Mouse (Mus musculus) megakaryocyte progenitor cell, adult 5-6 weeks (primary cell): ENCODE data around the gene 2310011J03Rik. TPM values are rescaled to one million over a fixed set of nuclear protein-coding genes. Genes with fewer than 3 reads are reported as not detected.

Experiments
- total RNA-seq, 2 experiments: library from RNA; stranded (forward) in 1 of 2; stranded (reverse) in 1 of 2; fragments of 157-497, 149-512 nt in 1 of 2; fragments of 200-1000 nt in 1 of 2; gene quantifications; 2 replicates each; pipeline versions ENCODE4 v1.2.3 to v1.2.4; 2015 to 2017

The 2310011J03Rik gene
- total RNA-seq, 2 experiments from 2014 or later = 15.7 to 24.2 TPM

Other genes starting within 250 kb of the 2310011J03Rik start
- 16.9 and 19.5 TPM in 2 replicates for gene Sbno2, start 215.0 kb downstream of the 2310011J03Rik start, total RNA-seq (2015)
- gene Sbno2, start 215.0 kb downstream of the 2310011J03Rik start, total RNA-seq (2017) = 19.1 and 24.0 TPM in 2 replicates
- gene Stk11, start 204.7 kb downstream of the 2310011J03Rik start, total RNA-seq (2015) = 71.7 and 81.1 TPM in 2 replicates
- 159 and 172 TPM in 2 replicates for gene Stk11, start 204.7 kb downstream of the 2310011J03Rik start, total RNA-seq (2017)
- gene Atp5d, start 181.9 kb downstream of the 2310011J03Rik start, total RNA-seq (2015) = 187 and 199 TPM in 2 replicates
- gene Atp5d, start 181.9 kb downstream of the 2310011J03Rik start, total RNA-seq (2017) = 37.6 and 39.3 TPM in 2 replicates
- gene Cbarp, start 179.7 kb downstream of the 2310011J03Rik start, total RNA-seq (2015) = 3.8 and 4.8 TPM in 2 replicates
- 2.0 and 2.2 TPM in 2 replicates for gene Cbarp, start 179.7 kb downstream of the 2310011J03Rik start, total RNA-seq (2017)
- gene Midn, start 172.3 kb downstream of the 2310011J03Rik start, total RNA-seq (2015) = 21.4 and 22.2 TPM in 2 replicates
- gene Midn, start 172.3 kb downstream of the 2310011J03Rik start, total RNA-seq (2017) = 12.7 and 17.9 TPM in 2 replicates
- gene Cirbp, start 154.6 kb downstream of the 2310011J03Rik start, total RNA-seq (2015) = 16.1 and 18.4 TPM in 2 replicates
- gene Cirbp, start 154.6 kb downstream of the 2310011J03Rik start, total RNA-seq (2017) = 35.4 and 60.4 TPM in 2 replicates
- 17.2 and 18.2 TPM in 2 replicates for gene 1600002K03Rik, start 147.6 kb downstream of the 2310011J03Rik start, total RNA-seq (2015)
- gene 1600002K03Rik, start 147.6 kb downstream of the 2310011J03Rik start, total RNA-seq (2017) = 13.4 and 13.5 TPM in 2 replicates
- gene Efna2, start 141.1 kb downstream of the 2310011J03Rik start, total RNA-seq (2015) = 0.54 TPM in 1 of 2 replicates, not detected in the other
- gene Efna2, start 141.1 kb downstream of the 2310011J03Rik start, total RNA-seq (2017) = 0.37 TPM in 1 of 2 replicates, not detected in the other
- 27.6 and 30.9 TPM in 2 replicates for gene Mum1, start 94.1 kb downstream of the 2310011J03Rik start, total RNA-seq (2015)
- 28.9 and 30.0 TPM in 2 replicates for gene Mum1, start 94.1 kb downstream of the 2310011J03Rik start, total RNA-seq (2017)
- gene Ndufs7, start 71.4 kb downstream of the 2310011J03Rik start, total RNA-seq (2015) = 138 and 162 TPM in 2 replicates
- gene Ndufs7, start 71.4 kb downstream of the 2310011J03Rik start, total RNA-seq (2017) = 106 and 135 TPM in 2 replicates
- 3.2 and 3.7 TPM in 2 replicates for gene Gamt, start 59.5 kb downstream of the 2310011J03Rik start, total RNA-seq (2015)
- 2.5 and 7.4 TPM in 2 replicates for gene Gamt, start 59.5 kb downstream of the 2310011J03Rik start, total RNA-seq (2017)
- gene Dazap1, start 59.1 kb downstream of the 2310011J03Rik start, total RNA-seq (2015) = 55.4 and 61.6 TPM in 2 replicates
- gene Dazap1, start 59.1 kb downstream of the 2310011J03Rik start, total RNA-seq (2017) = 231 and 302 TPM in 2 replicates
- gene Rps15, start 28.1 kb downstream of the 2310011J03Rik start, total RNA-seq (2015) = 2,196 and 2,314 TPM in 2 replicates
- 2,623 and 2,987 TPM in 2 replicates for gene Rps15, start 28.1 kb downstream of the 2310011J03Rik start, total RNA-seq (2017)
- not detected in 2 replicates for gene Apc2, start 24.6 kb downstream of the 2310011J03Rik start, total RNA-seq (2015)
- gene Apc2, start 24.6 kb downstream of the 2310011J03Rik start, total RNA-seq (2017) = 0.03 TPM in 1 of 2 replicates, not detected in the other
- 5.3 and 7.0 TPM in 2 replicates for gene Pcsk4, start 9.0 kb upstream of the 2310011J03Rik start, total RNA-seq (2015)
- gene Pcsk4, start 9.0 kb upstream of the 2310011J03Rik start, total RNA-seq (2017) = 0.67 and 1.8 TPM in 2 replicates
- gene Reep6, start 9.4 kb upstream of the 2310011J03Rik start, total RNA-seq (2015) = 2.7 and 3.8 TPM in 2 replicates
- 1.2 and 1.5 TPM in 2 replicates for gene Reep6, start 9.4 kb upstream of the 2310011J03Rik start, total RNA-seq (2017)
- gene Adamtsl5, start 27.9 kb upstream of the 2310011J03Rik start, total RNA-seq (2015) = 0.15 and 0.25 TPM in 2 replicates
- 0.20 and 0.46 TPM in 2 replicates for gene Adamtsl5, start 27.9 kb upstream of the 2310011J03Rik start, total RNA-seq (2017)
- gene Plk5, start 35.9 kb upstream of the 2310011J03Rik start, total RNA-seq (2015) = not detected in 2 replicates
- not detected in 2 replicates for gene Plk5, start 35.9 kb upstream of the 2310011J03Rik start, total RNA-seq (2017)
- gene Mex3d, start 67.1 kb upstream of the 2310011J03Rik start, total RNA-seq (2015) = 1.9 and 4.3 TPM in 2 replicates
- gene Mex3d, start 67.1 kb upstream of the 2310011J03Rik start, total RNA-seq (2017) = 2.7 and 7.9 TPM in 2 replicates
- 91.1 and 96.6 TPM in 2 replicates for gene Mbd3, start 79.0 kb upstream of the 2310011J03Rik start, total RNA-seq (2015)
- 82.8 and 90.8 TPM in 2 replicates for gene Mbd3, start 79.0 kb upstream of the 2310011J03Rik start, total RNA-seq (2017)
- gene Uqcr11, start 86.3 kb upstream of the 2310011J03Rik start, total RNA-seq (2015) = 202 and 210 TPM in 2 replicates
- gene Uqcr11, start 86.3 kb upstream of the 2310011J03Rik start, total RNA-seq (2017) = 184 and 263 TPM in 2 replicates
- 29.9 and 35.3 TPM in 2 replicates for gene Tcf3, start 113.1 kb upstream of the 2310011J03Rik start, total RNA-seq (2015)
- 33.5 and 51.0 TPM in 2 replicates for gene Tcf3, start 113.1 kb upstream of the 2310011J03Rik start, total RNA-seq (2017)
- not detected in 2 replicates for gene Onecut3, start 174.3 kb upstream of the 2310011J03Rik start, total RNA-seq (2015)
- not detected in 2 replicates for gene Onecut3, start 174.3 kb upstream of the 2310011J03Rik start, total RNA-seq (2017)
- gene Atp8b3, start 218.6 kb upstream of the 2310011J03Rik start, total RNA-seq (2015) = not detected in 2 replicates
- gene Atp8b3, start 218.6 kb upstream of the 2310011J03Rik start, total RNA-seq (2017) = not detected in 2 replicates
- gene Rexo1, start 241.0 kb upstream of the 2310011J03Rik start, total RNA-seq (2015) = 34.1 and 35.2 TPM in 2 replicates
- 17.1 and 19.2 TPM in 2 replicates for gene Rexo1, start 241.0 kb upstream of the 2310011J03Rik start, total RNA-seq (2017)